Mouse (Mus musculus) liver, embryonic 12.5 days (tissue): ENCODE measurements around the gene Cdh20. TPM values are rescaled to one million over a fixed set of nuclear protein-coding genes. Genes with fewer than 3 reads are reported as not detected.
"Not testable (repeated sequence)": the region's sequence is repeated elsewhere in the genome, so short reads cannot be mapped to it uniquely, and the experiment has no call there.

ENCODE experiments used
- ATAC-seq: fragments of 200-750 bp; cut with Nextera tagmentation; 2 replicates; pipeline ENCODE4 v1.8.0; 2017; ENCODE audit warnings: moderate number of reproducible peaks, mild to moderate bottlenecking, moderate library complexity
- H3K27ac ChIP-seq: fragments of 300-500 bp; sonication (generic); 2 replicates; pipeline ENCODE4 v1.5.1; 2016; ENCODE audit warnings: mild to moderate bottlenecking
- H3K27me3 ChIP-seq: fragments of 300-500 bp; sonication (generic); replicated peaks from 2 replicates; pipeline ENCODE4 v1.6.1; 2016; ENCODE audit warnings: mild to moderate bottlenecking, moderate library complexity
- H3K36me3 ChIP-seq: fragments of 300-500 bp; sonication (generic); 2 replicates; pipeline ENCODE4 v1.6.1; 2016; ENCODE audit warnings: mild to moderate bottlenecking, moderate library complexity
- H3K4me1 ChIP-seq: fragments of 300-500 bp; sonication (generic); 2 replicates; pipeline ENCODE4 v1.6.1; 2016
- H3K4me2 ChIP-seq: fragments of 300-500 bp; sonication (generic); 2 replicates; pipeline ENCODE4 v1.6.1; 2016; ENCODE audit warnings: mild to moderate bottlenecking, moderate library complexity
- H3K4me3 ChIP-seq: fragments of 300-500 bp; sonication (generic); 2 replicates; pipeline ENCODE4 v1.5.1; 2016; ENCODE audit warnings: mild to moderate bottlenecking, moderate library complexity
- H3K9ac ChIP-seq: fragments of 300-500 bp; sonication (generic); 2 replicates; pipeline ENCODE4 v1.6.1; 2016; ENCODE audit warnings: mild to moderate bottlenecking, moderate library complexity
- H3K9me3 ChIP-seq: fragments of 300-500 bp; sonication (generic); replicated peaks from 2 replicates; pipeline ENCODE4 v1.6.1; 2016; ENCODE audit warnings: mild to moderate bottlenecking, moderate library complexity
- WGBS: fragments of 180-500 bp; shearing (Covaris S2); methylation state at CpG from one replicate; pipeline ENCODE4 v1.1.7; 2016; ENCODE audit not compliant: insufficient replicate concordance; 5-methylcytosine and 5-hydroxymethylcytosine counted together
- polyA plus RNA-seq: library from polyadenylated mRNA; unstranded; fragments of >200 nt; fragmentation: Nextera tagmentation; extraction: Ambion mirVana; gene quantifications from 2 replicates; pipeline ENCODE4 v1.2.1, GENCODE M21; 2016

Gene Cdh20
- polyA plus RNA-seq, 1 experiment from 2014 or later = not detected

- H3K4me3 ChIP-seq = no peak overlapping the region
- 49% methylated on average over 7 of the region's 7 CpGs for WGBS
- H3K27me3 ChIP-seq = no peaks in the 10 kb centered on the region
- no peaks in the 10 kb centered on the region for H3K4me1 ChIP-seq
- H3K36me3 ChIP-seq = no peaks in the 10 kb centered on the region
- no peak for ATAC-seq
- H3K4me2 ChIP-seq = no peak overlapping the region
- H3K9ac ChIP-seq = no peak overlapping the region
- no peak overlapping the region for H3K27ac ChIP-seq
- no peaks in the 10 kb centered on the region for H3K9me3 ChIP-seq
Measured at GRCm38 (mm10) chr1:104933051-104933450, 164.7 kb downstream of the Cdh20 start.

DNA sequence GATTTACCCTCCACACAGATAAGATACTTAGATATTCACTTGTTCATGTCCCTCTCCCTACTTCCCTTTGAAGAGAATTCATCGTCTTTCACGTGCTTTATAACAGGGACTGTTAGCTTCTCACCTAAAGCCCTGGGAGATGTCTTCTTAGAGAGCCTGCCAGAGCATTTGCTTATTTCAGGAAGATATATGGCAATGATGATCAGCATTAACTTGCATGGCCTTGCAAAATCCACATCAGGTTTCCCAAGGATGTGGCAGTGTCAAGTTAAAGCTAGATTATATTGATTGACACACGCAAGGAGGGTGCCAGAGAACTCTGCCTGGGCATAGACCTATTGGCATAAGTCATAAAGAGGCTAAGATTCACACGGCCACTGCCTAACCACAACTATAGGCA lies 168.6 kb downstream of the Cdh20 start:
- no peaks in the 10 kb centered on the region for H3K36me3 ChIP-seq
- ATAC-seq = no peak
- H3K9ac ChIP-seq = no peak overlapping the region
- no peaks in the 10 kb centered on the region for H3K4me1 ChIP-seq
- no peaks in the 10 kb centered on the region for H3K9me3 ChIP-seq
- H3K4me3 ChIP-seq = no peak overlapping the region
- no peak overlapping the region for H3K27ac ChIP-seq
- H3K27me3 ChIP-seq = no peaks in the 10 kb centered on the region
- 67% methylated on average over 4 of the region's 4 CpGs for WGBS
- H3K4me2 ChIP-seq = no peak overlapping the region

- H3K27me3 ChIP-seq = no peaks in the 10 kb centered on the region
- no peaks in the 10 kb centered on the region for H3K4me1 ChIP-seq
- H3K36me3 ChIP-seq = no peaks in the 10 kb centered on the region
- no peak for ATAC-seq
- H3K27ac ChIP-seq = no peak overlapping the region
- no peak overlapping the region for H3K4me3 ChIP-seq
- no peak overlapping the region for H3K9ac ChIP-seq
- no peak overlapping the region for H3K4me2 ChIP-seq
- no peaks in the 10 kb centered on the region for H3K9me3 ChIP-seq
Measured at GRCm38 (mm10) chr1:104939156-104939555, 170.8 kb downstream of the Cdh20 start.

- Histone ChIP-seq H3K9ac (no peak overlapping the region), H3K4me1 (no peaks in the 10 kb centered on the region), H3K9me3 (no peaks in the 10 kb centered on the region), H3K27ac (no peak overlapping the region), H3K4me2 (no peak overlapping the region), H3K27me3 (no peaks in the 10 kb centered on the region), H3K4me3 (no peak overlapping the region), H3K36me3 (no peaks in the 10 kb centered on the region)
- ATAC-seq = no peak
- WGBS = 64% methylated on average over 2 of the region's 2 CpGs
Measured at GRCm38 (mm10) chr1:104944470-104945109, 176.3 kb downstream of the Cdh20 start.

DNA sequence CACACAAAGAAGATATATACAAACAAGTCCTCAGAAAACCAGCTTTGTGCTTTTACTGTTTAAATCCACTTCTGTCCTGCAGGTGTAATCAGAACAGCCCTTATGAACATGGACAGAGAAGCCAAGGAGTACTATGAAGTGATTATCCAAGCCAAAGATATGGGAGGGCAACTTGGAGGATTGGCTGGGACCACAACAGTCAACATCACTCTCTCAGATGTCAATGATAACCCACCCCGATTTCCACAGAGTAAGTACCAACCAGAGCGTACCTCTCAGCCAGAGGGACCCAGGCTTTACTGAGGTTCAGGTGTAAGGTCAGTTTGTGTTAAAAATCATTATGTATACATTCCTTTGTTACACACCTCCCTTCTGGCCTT lies 176.8 kb downstream of the Cdh20 start:
- H3K4me1 ChIP-seq = no peaks in the 10 kb centered on the region
- no peaks in the 10 kb centered on the region for H3K36me3 ChIP-seq
- H3K27ac ChIP-seq = no peak overlapping the region
- no peak overlapping the region for H3K9ac ChIP-seq
- 70% methylated on average over 2 of the region's 2 CpGs for WGBS
- no peak overlapping the region for H3K4me2 ChIP-seq
- H3K27me3 ChIP-seq = no peaks in the 10 kb centered on the region
- no peak for ATAC-seq
- no peak overlapping the region for H3K4me3 ChIP-seq
- H3K9me3 ChIP-seq = no peaks in the 10 kb centered on the region

DNA sequence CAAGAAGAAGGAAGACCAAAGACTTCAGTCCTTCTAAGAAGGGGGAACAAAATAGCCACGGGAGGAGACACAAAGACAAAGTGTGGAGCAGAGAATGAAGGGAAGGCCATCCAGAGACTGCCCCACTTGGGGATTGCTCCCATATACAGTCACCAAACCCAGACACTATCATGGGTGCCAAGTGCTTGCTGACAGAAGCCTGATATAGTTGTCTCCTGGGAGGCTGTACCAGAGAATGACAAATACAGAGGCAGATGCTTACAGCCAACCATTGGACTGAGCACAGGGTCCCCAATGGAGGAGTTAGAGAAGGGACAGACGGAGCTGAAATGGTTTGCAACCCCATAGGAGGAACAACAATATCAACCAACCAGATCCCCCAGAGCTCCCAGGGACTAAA lies 181.3 kb downstream of the Cdh20 start:
- not testable (repeated sequence) for H3K4me1 ChIP-seq, ATAC-seq, H3K9me3 ChIP-seq, H3K27me3 ChIP-seq, H3K4me2 ChIP-seq, H3K4me3 ChIP-seq, H3K27ac ChIP-seq, H3K36me3 ChIP-seq, H3K9ac ChIP-seq
- WGBS = 65% methylated on average over 2 of the region's 2 CpGs

DNA sequence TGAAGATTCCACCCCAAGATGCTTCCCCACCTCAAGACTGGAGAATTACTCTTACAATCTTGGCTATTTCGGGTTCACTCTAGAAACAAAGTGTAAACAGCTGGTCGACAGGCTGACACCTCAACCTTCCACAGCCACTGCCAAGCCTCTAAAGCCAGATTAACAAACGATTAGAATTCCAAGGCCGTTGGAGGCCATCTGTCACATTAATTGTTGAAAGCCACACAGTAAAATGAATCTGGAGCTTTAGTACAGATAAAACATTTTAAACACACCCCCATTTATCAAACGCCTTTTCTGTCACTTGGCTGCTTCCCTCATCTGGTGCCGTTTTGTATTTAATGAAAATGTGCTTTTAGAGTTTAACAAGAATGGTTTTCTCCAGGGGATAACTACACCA lies 188.7 kb downstream of the Cdh20 start:
- H3K4me1 ChIP-seq = no peaks in the 10 kb centered on the region
- no peak for ATAC-seq
- no peak overlapping the region for H3K27ac ChIP-seq
- H3K9ac ChIP-seq = no peak overlapping the region
- no peaks in the 10 kb centered on the region for H3K27me3 ChIP-seq
- H3K4me3 ChIP-seq = no peak overlapping the region
- 47% methylated on average over 6 of the region's 6 CpGs for WGBS
- no peaks in the 10 kb centered on the region for H3K9me3 ChIP-seq
- H3K4me2 ChIP-seq = no peak overlapping the region
- H3K36me3 ChIP-seq = no peaks in the 10 kb centered on the region

DNA sequence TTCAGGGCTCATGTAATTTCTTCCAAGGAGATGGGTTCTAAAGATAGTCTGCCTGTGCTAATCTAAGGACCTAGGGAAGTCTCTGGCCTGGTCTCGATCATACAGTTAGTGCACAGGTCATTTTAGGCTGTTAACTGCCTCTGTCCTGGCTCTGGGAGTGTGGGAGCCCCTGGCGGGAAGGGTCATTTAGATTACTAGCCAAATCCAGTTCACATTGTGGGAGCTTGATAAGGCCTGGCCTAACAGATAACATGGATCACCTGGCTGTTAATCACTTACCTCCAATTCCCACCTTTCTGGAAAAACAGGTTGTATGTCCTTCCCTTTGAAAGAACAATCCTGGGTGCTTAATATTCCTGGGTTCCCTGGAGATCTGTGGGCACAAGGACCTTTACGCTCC lies 193.3 kb downstream of the Cdh20 start:
- Histone ChIP-seq H3K4me2 (no peak overlapping the region), H3K36me3 (no peaks in the 10 kb centered on the region), H3K9ac (no peak overlapping the region), H3K4me1 (no peaks in the 10 kb centered on the region), H3K4me3 (no peak overlapping the region), H3K27me3 (no peaks in the 10 kb centered on the region), H3K27ac (no peak overlapping the region), H3K9me3 (no peaks in the 10 kb centered on the region)
- ATAC-seq = no peak
- WGBS = 68% methylated on average over 3 of the region's 3 CpGs

GRCm38 (mm10) chr1:104962257-104962656 lies 193.9 kb downstream of the Cdh20 start:
- 63% methylated on average over 4 of the region's 4 CpGs for WGBS
- Histone ChIP-seq H3K4me2 (no peak overlapping the region), H3K36me3 (no peaks in the 10 kb centered on the region), H3K4me1 (no peaks in the 10 kb centered on the region), H3K4me3 (no peak overlapping the region), H3K9me3 (no peaks in the 10 kb centered on the region), H3K27ac (no peak overlapping the region), H3K27me3 (no peaks in the 10 kb centered on the region), H3K9ac (no peak overlapping the region)
- no peak for ATAC-seq

DNA sequence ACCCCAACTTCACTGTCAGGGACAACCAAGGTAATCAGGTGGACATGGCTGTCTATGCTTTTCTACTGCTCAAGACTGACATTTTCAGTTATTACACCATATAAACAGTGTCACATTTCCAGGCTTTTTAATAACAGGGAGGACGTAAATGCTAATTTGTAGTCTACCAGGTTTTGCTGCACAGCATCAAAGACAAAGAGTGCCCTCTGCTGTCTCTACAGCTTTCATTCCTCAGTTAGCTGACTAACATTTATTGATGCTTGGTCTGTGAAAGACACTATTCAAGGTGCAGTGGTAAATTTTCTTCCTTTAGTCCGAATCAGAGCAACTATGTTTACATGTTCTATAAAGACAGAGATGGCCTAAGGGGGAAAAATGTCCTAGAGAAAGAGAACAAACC lies 210.7 kb downstream of the Cdh20 start:
- no peak overlapping the region for H3K4me3 ChIP-seq
- no peaks in the 10 kb centered on the region for H3K36me3 ChIP-seq
- H3K9ac ChIP-seq = no peak overlapping the region
- WGBS = 61% methylated on average over 2 of the region's 2 CpGs
- no peaks in the 10 kb centered on the region for H3K27me3 ChIP-seq
- no peaks in the 10 kb centered on the region for H3K4me1 ChIP-seq
- H3K9me3 ChIP-seq = no peaks in the 10 kb centered on the region
- no peak overlapping the region for H3K4me2 ChIP-seq
- H3K27ac ChIP-seq = no peak overlapping the region
- ATAC-seq = no peak

GRCm38 (mm10) chr1:104980273-104980672 lies 211.9 kb downstream of the Cdh20 start:
- no peak overlapping the region for H3K4me3 ChIP-seq
- no peak overlapping the region for H3K4me2 ChIP-seq
- no peaks in the 10 kb centered on the region for H3K36me3 ChIP-seq
- H3K9ac ChIP-seq = no peak overlapping the region
- H3K27me3 ChIP-seq = no peaks in the 10 kb centered on the region
- no peak overlapping the region for H3K27ac ChIP-seq
- H3K4me1 ChIP-seq = no peaks in the 10 kb centered on the region
- 39% methylated on average over 1 of the region's 1 CpGs for WGBS
- no peak for ATAC-seq
- no peaks in the 10 kb centered on the region for H3K9me3 ChIP-seq

DNA sequence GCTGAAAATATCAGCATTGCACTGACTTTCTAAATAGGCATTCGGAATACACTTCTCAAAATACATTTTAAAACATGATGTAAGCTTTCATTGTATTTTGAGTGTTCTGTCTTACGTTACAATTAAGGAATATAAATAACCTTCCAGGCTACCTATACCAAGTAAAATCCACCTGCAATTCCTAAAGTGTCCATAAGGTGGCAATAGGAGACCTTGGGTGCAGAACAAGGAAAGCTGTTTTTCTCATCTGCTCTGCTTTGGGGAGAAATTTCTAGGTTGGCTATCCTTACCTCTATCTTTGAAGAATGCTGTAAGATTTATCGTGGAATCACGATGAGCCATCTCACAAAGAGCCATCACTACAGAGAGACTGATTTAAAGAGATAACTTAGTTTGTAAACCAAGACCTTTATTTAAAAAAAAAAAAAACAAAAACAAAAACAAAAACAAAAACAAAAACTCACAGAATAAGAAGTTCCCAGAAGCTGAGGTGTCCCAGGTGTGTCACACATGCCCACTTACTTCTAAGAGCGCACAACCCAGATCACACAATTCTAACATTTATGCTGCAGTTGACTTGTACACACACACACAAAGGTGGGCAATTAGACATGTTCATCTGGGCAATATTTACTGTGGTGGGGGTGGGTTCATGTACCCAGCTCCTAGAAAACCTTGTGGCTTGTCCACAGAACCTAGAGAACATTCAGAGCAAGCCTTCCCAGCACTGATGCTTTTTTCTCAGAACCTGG lies 218.1 kb downstream of the Cdh20 start:
- H3K4me3 ChIP-seq = no peak overlapping the region
- H3K4me1 ChIP-seq = no peaks in the 10 kb centered on the region
- no peaks in the 10 kb centered on the region for H3K27me3 ChIP-seq
- no peaks in the 10 kb centered on the region for H3K9me3 ChIP-seq
- no peak overlapping the region for H3K4me2 ChIP-seq
- no peak overlapping the region for H3K27ac ChIP-seq
- H3K9ac ChIP-seq = no peak overlapping the region
- WGBS = 21% methylated on average over 5 of the region's 5 CpGs
- no peak for ATAC-seq
- H3K36me3 ChIP-seq = no peaks in the 10 kb centered on the region

DNA sequence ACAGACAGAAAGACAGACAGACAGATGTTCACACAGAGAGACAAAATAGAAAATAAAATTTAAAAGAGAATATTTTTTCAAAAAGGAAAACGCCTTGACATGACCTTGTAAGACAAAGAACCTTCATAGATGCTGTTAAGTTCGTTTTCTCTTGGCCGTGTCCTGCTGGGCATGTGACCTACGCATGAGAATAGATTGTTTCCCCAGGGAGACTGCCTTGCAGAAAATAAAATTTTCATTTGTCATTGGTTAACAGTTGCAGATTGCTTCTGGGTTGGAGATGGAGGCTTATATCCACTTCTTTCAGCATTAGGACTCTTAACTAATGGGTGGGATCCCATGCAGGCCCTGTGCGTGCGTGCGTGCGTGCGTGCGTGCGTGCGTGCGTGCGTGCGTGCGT lies 219.2 kb downstream of the Cdh20 start:
- ATAC-seq = no peak
- no peak overlapping the region for H3K27ac ChIP-seq
- 88% methylated on average over 16 of the region's 16 CpGs for WGBS

More for the DNA sequence above, 219.2 kb downstream of the Cdh20 start:
- H3K9ac ChIP-seq = no peak overlapping the region
- H3K4me3 ChIP-seq = no peak overlapping the region
- no peaks in the 10 kb centered on the region for H3K9me3 ChIP-seq
- H3K36me3 ChIP-seq = no peaks in the 10 kb centered on the region
- H3K4me1 ChIP-seq = no peaks in the 10 kb centered on the region
- no peaks in the 10 kb centered on the region for H3K27me3 ChIP-seq
- H3K4me2 ChIP-seq = no peak overlapping the region
